Mouse (Mus musculus): ENCODE data around the gene Gm17334. TPM values are rescaled to one million over a fixed set of nuclear protein-coding genes. Genes with fewer than 3 reads are reported as not detected.

Gm17334 gene
- polyA plus RNA-seq, 1 experiment from 2014 or later = 0.19 TPM

DNA sequence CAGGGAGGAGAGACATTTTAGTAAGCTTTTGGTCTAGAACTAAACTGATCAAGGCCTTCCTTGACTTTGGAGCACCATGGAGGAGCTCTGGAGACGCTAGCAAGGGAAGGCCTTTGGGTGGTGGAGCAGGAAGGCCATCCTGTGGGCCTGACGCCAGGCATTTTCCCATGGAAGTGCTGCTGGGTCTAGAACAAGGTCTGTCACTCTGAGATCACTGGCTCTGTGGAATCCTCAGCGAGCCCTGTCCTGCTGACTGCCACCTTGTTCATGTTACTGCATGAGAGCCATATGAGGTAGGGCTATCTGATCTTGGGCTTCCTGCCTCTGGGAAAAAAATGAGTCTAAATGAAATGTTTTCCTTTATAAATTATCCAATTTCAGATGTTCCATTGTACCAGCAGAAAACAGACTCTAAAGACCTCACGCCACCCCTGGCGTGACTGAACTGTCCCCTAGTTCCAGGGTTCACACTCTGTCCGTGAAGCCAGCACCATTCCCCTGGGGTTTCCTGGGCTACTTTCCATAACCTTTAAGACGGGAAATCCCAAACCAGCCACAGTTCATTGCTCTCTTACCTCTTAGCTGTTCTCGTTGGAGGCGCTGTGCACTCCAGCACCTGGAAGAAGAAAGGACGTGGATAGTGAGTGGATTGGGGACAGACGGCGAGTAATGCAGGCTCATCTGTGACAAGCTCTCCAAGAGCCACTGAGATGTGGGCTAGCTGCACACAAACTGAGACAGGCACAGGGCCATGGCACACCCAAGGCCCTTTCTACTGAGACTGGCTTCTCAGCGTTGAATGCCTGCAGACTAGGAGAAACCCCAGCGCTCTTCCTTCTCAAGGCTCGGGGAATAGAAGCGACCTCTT is 40.2 kb upstream of the Gm17334 start:
- ATAC-seq (ENCODE audit: low read depth) = no peak
- Histone ChIP-seq H3K36me3 (ENCODE audit: control insufficient read depth, insufficient read depth, low read length) (no peaks in the 10 kb centered on the region), H3K4me1 (ENCODE audit: control insufficient read depth, insufficient read depth, low read length) (no peaks in the 10 kb centered on the region; the same call in 1 of the 2 replicates), H3K4me3 (ENCODE audit: low read depth, low read length) (no peak overlapping the region), H3K4me2 (ENCODE audit: low read depth, low read length) (no peak overlapping the region), H3K27me3 (replicated peaks; ENCODE audit: control insufficient read depth, insufficient read depth, low read length) (no peaks in the 10 kb centered on the region), H3K9ac (ENCODE audit: low read depth, low read length) (no peak overlapping the region), H3K27ac (replicated peaks; ENCODE audit: low read depth, low read length) (no peak overlapping the region), H3K9me3 (ENCODE audit: control insufficient read depth, low read length) (no peaks in the 10 kb centered on the region)
- no peak for DNase-seq (ENCODE audit: low spot score)
- WGBS = 76% methylated on average over 16 of the region's 16 CpGs

DNA sequence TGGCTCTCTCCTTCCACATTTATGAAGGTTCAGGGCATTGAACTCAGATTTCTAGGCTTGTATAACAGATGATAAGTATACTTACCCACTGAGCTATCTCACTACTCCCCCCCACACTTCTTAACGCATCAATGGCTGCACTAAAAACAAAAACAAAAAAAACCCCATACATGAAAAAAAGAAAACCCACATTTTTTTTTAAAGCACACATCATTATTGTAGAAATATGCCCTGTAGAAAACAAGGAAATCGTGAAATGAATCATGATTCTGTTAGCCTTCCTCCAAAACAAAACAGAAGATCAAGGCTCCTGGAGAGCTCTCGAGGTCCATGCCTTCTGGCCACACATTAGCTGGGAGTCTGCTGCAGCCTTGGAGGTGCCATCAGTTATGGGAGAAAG is 38.3 kb upstream of the Gm17334 start:
- Histone ChIP-seq H3K27ac (replicated peaks; ENCODE audit: low read depth, low read length) (no peak overlapping the region), H3K9ac (ENCODE audit: low read depth, low read length) (no peak overlapping the region), H3K4me3 (ENCODE audit: low read depth, low read length) (no peak overlapping the region), H3K27me3 (replicated peaks; ENCODE audit: control insufficient read depth, insufficient read depth, low read length) (no peaks in the 10 kb centered on the region), H3K4me2 (ENCODE audit: low read depth, low read length) (no peak overlapping the region), H3K9me3 (ENCODE audit: control insufficient read depth, low read length) (no peaks in the 10 kb centered on the region), H3K4me1 (ENCODE audit: control insufficient read depth, insufficient read depth, low read length) (no peaks in the 10 kb centered on the region; the same call in 1 of the 2 replicates), H3K36me3 (ENCODE audit: control insufficient read depth, insufficient read depth, low read length) (no peaks in the 10 kb centered on the region)
- DNase-seq (ENCODE audit: low spot score) (no peak), ATAC-seq (ENCODE audit: low read depth) (no peak)
- WGBS = 84% methylated on average over 3 of the region's 3 CpGs

DNA sequence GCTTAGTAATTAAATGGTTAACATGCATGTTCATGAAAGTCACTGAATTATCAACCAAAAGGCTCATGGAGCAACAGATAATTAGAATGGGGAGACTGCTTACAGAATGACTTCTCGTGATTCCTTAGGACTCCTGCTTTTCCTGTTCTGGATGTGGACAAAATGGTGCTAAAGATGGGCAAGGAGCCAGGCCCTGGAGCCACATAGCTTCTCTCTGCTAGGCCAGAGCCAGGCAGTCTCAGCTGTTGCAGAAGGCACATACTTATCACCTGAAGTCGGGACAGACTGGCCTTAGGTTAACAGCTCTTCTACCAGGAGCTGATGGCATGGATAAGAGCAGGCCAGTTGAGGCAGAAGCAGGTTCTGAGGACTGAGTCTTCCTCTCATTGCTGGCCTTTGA is 37.8 kb upstream of the Gm17334 start:
- Histone ChIP-seq H3K4me3 (ENCODE audit: low read depth, low read length) (no peak overlapping the region), H3K9ac (ENCODE audit: low read depth, low read length) (no peak overlapping the region), H3K36me3 (ENCODE audit: control insufficient read depth, insufficient read depth, low read length) (no peaks in the 10 kb centered on the region), H3K9me3 (ENCODE audit: control insufficient read depth, low read length) (no peaks in the 10 kb centered on the region), H3K4me2 (ENCODE audit: low read depth, low read length) (no peak overlapping the region), H3K27ac (replicated peaks; ENCODE audit: low read depth, low read length) (no peak overlapping the region), H3K27me3 (replicated peaks; ENCODE audit: control insufficient read depth, insufficient read depth, low read length) (no peaks in the 10 kb centered on the region), H3K4me1 (ENCODE audit: control insufficient read depth, insufficient read depth, low read length) (no peaks in the 10 kb centered on the region; the same call in 1 of the 2 replicates)
- no peak for ATAC-seq (ENCODE audit: low read depth)
- no peak for DNase-seq (ENCODE audit: low spot score)
- WGBS = 57% methylated on average over 2 of the region's 2 CpGs

DNA sequence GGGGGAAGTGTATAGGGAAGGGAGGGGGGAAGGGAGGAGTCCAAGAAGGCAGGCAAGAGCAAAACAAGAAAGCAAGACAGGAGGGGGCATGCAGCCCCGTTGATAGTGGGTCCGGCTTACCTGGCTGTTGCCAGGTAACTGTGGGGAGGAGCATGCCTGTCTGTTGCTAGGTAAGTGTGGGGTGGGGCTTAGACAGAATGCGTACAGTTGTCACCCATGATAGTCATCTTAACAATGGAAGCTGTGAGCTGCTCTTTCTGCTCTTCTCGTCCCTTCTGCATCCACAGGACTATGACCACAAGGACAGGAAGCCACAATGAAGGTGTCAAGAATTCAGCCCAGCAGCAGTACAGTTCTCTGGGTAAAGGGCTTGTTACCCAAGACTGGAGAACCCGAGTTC is 37.2 kb upstream of the Gm17334 start:
- H3K9ac ChIP-seq (ENCODE audit: low read depth, low read length) = no peak overlapping the region
- no peak overlapping the region for H3K4me3 ChIP-seq (ENCODE audit: low read depth, low read length)
- DNase-seq (ENCODE audit: low spot score) (no peak), ATAC-seq (ENCODE audit: low read depth) (no peak)
- no peaks in the 10 kb centered on the region for H3K27me3 ChIP-seq (replicated peaks; ENCODE audit: control insufficient read depth, insufficient read depth, low read length)
- H3K27ac ChIP-seq (replicated peaks; ENCODE audit: low read depth, low read length) = no peak overlapping the region
- H3K36me3 ChIP-seq (ENCODE audit: control insufficient read depth, insufficient read depth, low read length) = no peaks in the 10 kb centered on the region
- H3K4me2 ChIP-seq (ENCODE audit: low read depth, low read length) = no peak overlapping the region
- no peaks in the 10 kb centered on the region for H3K9me3 ChIP-seq (ENCODE audit: control insufficient read depth, low read length)
- H3K4me1 ChIP-seq (ENCODE audit: control insufficient read depth, insufficient read depth, low read length) = no peaks in the 10 kb centered on the region; the same call in 1 of the 2 replicates
- WGBS = 56% methylated on average over 5 of the region's 5 CpGs

DNA sequence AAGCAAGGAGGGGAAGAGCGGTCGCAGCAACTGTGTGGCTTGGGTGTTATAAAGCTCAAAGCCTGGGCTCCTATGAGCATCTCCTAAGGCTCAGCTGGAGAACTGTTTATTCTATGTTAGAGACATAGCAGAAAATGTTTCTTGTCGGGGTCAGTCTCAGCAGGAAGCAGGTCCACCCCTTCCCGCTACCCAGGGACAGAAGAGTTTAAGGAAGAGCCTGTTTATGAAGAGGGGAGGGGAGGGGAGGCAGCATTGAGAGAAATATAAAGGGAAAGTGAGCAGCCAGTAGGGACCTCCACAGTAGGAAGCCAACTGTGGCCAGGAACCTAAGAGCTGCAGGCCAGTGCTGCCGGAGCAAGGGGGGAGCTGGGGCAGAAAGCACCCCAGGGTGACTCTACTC is 36.4 kb upstream of the Gm17334 start:
- Histone ChIP-seq H3K4me1 (ENCODE audit: control insufficient read depth, insufficient read depth, low read length) (no peaks in the 10 kb centered on the region; the same call in 1 of the 2 replicates), H3K36me3 (ENCODE audit: control insufficient read depth, insufficient read depth, low read length) (no peaks in the 10 kb centered on the region), H3K27ac (replicated peaks; ENCODE audit: low read depth, low read length) (no peak overlapping the region), H3K27me3 (replicated peaks; ENCODE audit: control insufficient read depth, insufficient read depth, low read length) (no peaks in the 10 kb centered on the region), H3K9ac (ENCODE audit: low read depth, low read length) (no peak overlapping the region), H3K4me3 (ENCODE audit: low read depth, low read length) (no peak overlapping the region), H3K4me2 (ENCODE audit: low read depth, low read length) (no peak overlapping the region), H3K9me3 (ENCODE audit: control insufficient read depth, low read length) (no peaks in the 10 kb centered on the region)
- no peak for DNase-seq (ENCODE audit: low spot score)
- WGBS = 42% methylated on average over 5 of the region's 5 CpGs
- ATAC-seq (ENCODE audit: low read depth) = no peak

DNA sequence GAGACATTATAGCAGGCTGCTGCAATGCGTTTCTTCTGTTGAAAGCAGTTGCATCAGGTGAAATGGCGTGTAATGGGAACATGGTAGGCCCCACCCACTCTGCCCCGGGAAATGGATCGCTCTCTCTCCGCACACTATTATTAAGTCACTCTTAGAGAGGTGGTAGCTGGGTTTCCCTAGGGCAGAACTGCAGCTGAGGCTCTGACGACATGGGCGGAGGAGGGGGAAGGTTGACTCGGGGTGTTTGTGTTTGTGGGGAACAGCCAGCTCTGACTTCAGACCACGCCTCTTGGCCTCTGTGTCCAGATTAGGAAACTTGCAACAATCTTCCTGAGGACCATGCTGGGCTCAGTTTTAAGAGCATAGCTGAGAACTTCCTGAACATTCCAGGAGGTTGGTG is 32.8 kb upstream of the Gm17334 start:
- Histone ChIP-seq H3K4me1 (ENCODE audit: control insufficient read depth, insufficient read depth, low read length) (no peaks in the 10 kb centered on the region; the same call in 1 of the 2 replicates), H3K27me3 (replicated peaks; ENCODE audit: control insufficient read depth, insufficient read depth, low read length) (no peaks in the 10 kb centered on the region), H3K4me2 (ENCODE audit: low read depth, low read length) (no peak overlapping the region), H3K27ac (replicated peaks; ENCODE audit: low read depth, low read length) (no peak overlapping the region), H3K4me3 (ENCODE audit: low read depth, low read length) (no peak overlapping the region), H3K9me3 (ENCODE audit: control insufficient read depth, low read length) (no peaks in the 10 kb centered on the region), H3K36me3 (ENCODE audit: control insufficient read depth, insufficient read depth, low read length) (no peaks in the 10 kb centered on the region), H3K9ac (ENCODE audit: low read depth, low read length) (no peak overlapping the region)
- no peak for ATAC-seq (ENCODE audit: low read depth)
- peak; percentile 16 for DNase-seq (ENCODE audit: low spot score)
- WGBS = 59% methylated on average over 9 of the region's 9 CpGs

DNA sequence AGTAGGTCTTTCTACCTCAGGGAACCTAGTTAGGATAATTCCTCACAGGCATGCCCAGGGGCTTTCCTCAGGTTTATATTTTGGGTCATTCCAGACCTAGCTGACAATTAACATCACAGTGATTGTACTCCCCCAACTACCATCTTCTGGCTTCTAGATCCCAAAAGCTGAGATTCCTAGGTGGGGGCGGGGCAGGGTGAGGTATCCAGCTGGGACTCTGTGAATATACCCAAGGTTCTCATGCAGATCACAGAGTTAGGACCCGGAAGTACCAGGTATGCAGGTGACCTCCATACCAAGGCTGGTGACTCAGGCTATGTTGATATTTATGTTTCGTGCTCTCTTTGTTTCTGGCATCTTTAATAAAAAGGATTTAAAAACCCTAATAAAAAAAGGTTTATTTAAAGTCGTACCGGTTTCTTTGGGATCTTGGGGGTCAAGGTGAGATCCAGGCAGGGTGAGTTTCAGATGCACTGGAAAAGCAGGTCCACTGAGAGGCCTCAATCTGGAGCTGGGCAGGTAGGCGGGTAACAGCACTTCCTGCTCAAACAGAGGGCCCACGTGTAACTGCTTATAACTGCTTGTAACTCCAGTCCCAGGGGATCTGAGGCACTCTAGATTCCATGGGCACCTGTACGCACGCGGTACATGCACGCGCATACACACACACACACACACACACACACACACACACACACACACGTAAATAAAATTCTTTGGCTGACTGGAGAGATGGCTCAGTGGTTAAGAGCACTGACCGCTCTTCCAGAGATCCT is 31.8 kb upstream of the Gm17334 start:
- H3K9ac ChIP-seq (ENCODE audit: low read depth, low read length) = no peak overlapping the region
- no peak overlapping the region for H3K4me2 ChIP-seq (ENCODE audit: low read depth, low read length)
- no peaks in the 10 kb centered on the region for H3K36me3 ChIP-seq (ENCODE audit: control insufficient read depth, insufficient read depth, low read length)
- 80% methylated on average over 13 of the region's 14 CpGs for WGBS
- H3K27ac ChIP-seq (replicated peaks; ENCODE audit: low read depth, low read length) = no peak overlapping the region
- no peak for ATAC-seq (ENCODE audit: low read depth)
- no peaks in the 10 kb centered on the region for H3K27me3 ChIP-seq (replicated peaks; ENCODE audit: control insufficient read depth, insufficient read depth, low read length)
- no peak overlapping the region for H3K4me3 ChIP-seq (ENCODE audit: low read depth, low read length)
- no peaks in the 10 kb centered on the region for H3K9me3 ChIP-seq (ENCODE audit: control insufficient read depth, low read length)
- DNase-seq (ENCODE audit: low spot score) = no peak
- H3K4me1 ChIP-seq (ENCODE audit: control insufficient read depth, insufficient read depth, low read length) = no peaks in the 10 kb centered on the region

DNA sequence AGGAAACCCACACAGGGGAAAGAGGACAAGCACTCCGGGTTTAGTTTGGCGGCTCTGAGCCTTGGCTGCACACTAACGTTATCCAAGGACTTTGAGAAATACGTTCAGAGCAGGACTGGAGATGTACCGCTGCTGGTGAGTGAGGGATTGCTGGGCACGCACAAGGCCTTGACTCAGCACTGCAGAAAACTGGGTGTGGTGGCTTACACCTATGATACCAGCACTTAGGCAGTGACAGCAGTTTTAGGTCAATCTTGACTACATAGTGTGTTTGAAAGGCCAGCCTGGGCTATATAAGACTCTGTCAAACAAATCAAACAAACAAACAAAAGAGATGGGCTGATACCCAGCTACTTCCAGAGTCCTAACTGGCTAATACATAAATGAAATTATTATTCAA is 30.5 kb upstream of the Gm17334 start:
- no peak overlapping the region for H3K4me3 ChIP-seq (ENCODE audit: low read depth, low read length)
- DNase-seq (ENCODE audit: low spot score) (no peak), ATAC-seq (ENCODE audit: low read depth) (no peak)
- H3K4me1 ChIP-seq (ENCODE audit: control insufficient read depth, insufficient read depth, low read length) = no peaks in the 10 kb centered on the region
- no peaks in the 10 kb centered on the region for H3K36me3 ChIP-seq (ENCODE audit: control insufficient read depth, insufficient read depth, low read length)
- H3K9me3 ChIP-seq (ENCODE audit: control insufficient read depth, low read length) = no peaks in the 10 kb centered on the region
- no peak overlapping the region for H3K27ac ChIP-seq (replicated peaks; ENCODE audit: low read depth, low read length)
- no peak overlapping the region for H3K9ac ChIP-seq (ENCODE audit: low read depth, low read length)
- no peaks in the 10 kb centered on the region for H3K27me3 ChIP-seq (replicated peaks; ENCODE audit: control insufficient read depth, insufficient read depth, low read length)
- H3K4me2 ChIP-seq (ENCODE audit: low read depth, low read length) = no peak overlapping the region
- 80% methylated on average over 6 of the region's 6 CpGs for WGBS
